Mouse (Mus musculus) brain, embryonic 18.5 days (tissue): ENCODE measurements around the gene Schip1.

Experiments
- DNase-seq: peaks from one replicate; pipeline ENCODE4 v3.0.0-alpha.2; 2012; ENCODE audit warnings: low read depth, low spot score

Gene Schip1

GRCm38 (mm10) chr3:68583031-68583693 is 518.6 kb downstream of the Schip1 start:
- DNase-seq, result no peak

GRCm38 (mm10) chr3:68583771-68584511 is 519.3 kb downstream of the Schip1 start:
- no peak for DNase-seq

- no peak for DNase-seq
Measured at GRCm38 (mm10) chr3:68585213-68585612, 520.6 kb downstream of the Schip1 start.

- no peak for DNase-seq
Measured at GRCm38 (mm10) chr3:68586646-68587064, 522.1 kb downstream of the Schip1 start.

GRCm38 (mm10) chr3:68587567-68588245 is 523.1 kb downstream of the Schip1 start:
- DNase-seq, result no peak

- no peak for DNase-seq
Measured at GRCm38 (mm10) chr3:68589220-68589840, 524.7 kb downstream of the Schip1 start.

GRCm38 (mm10) chr3:68590436-68590835 is 525.8 kb downstream of the Schip1 start:
- DNase-seq, result no peak

GRCm38 (mm10) chr3:68592575-68592974 is 528.0 kb downstream of the Schip1 start:
- DNase-seq, result no peak

GRCm38 (mm10) chr3:68593073-68593867 is 528.7 kb downstream of the Schip1 start:
- DNase-seq, result no peak

GRCm38 (mm10) chr3:68595316-68595925 is 530.8 kb downstream of the Schip1 start:
- DNase-seq, result no peak

GRCm38 (mm10) chr3:68596938-68597337 is 532.3 kb downstream of the Schip1 start:
- no peak for DNase-seq

GRCm38 (mm10) chr3:68602891-68603290 is 538.3 kb downstream of the Schip1 start:
- DNase-seq, result no peak

GRCm38 (mm10) chr3:68604467-68604866 is 539.9 kb downstream of the Schip1 start:
- DNase-seq, result no peak

- no peak for DNase-seq
Measured at GRCm38 (mm10) chr3:68604962-68605361, 540.4 kb downstream of the Schip1 start.

GRCm38 (mm10) chr3:68605942-68606603 is 541.5 kb downstream of the Schip1 start:
- DNase-seq, result no peak

GRCm38 (mm10) chr3:68606730-68607129 is 542.1 kb downstream of the Schip1 start:
- no peak for DNase-seq

- DNase-seq, result no peak
Measured at GRCm38 (mm10) chr3:68607336-68607735, 542.7 kb downstream of the Schip1 start.

- DNase-seq, result no peak
Measured at GRCm38 (mm10) chr3:68608848-68609497, 544.4 kb downstream of the Schip1 start.

GRCm38 (mm10) chr3:68610011-68610410 is 545.4 kb downstream of the Schip1 start:
- no peak for DNase-seq
